Mouse (Mus musculus): Measurements from ENCODE around the gene Slc30a10. TPM values are rescaled to one million over a fixed set of nuclear protein-coding genes. Genes with fewer than 3 reads are reported as not detected.

Slc30a10 gene
- polyA plus RNA-seq, 1 experiment from 2014 or later: 5.0 TPM

GRCm38 (mm10) chr1:185451495-185451894 is 3.2 kb upstream of the Slc30a10 start:
- no peaks in the 10 kb centered on the region for H3K36me3 ChIP-seq (ENCODE audit: control insufficient read depth, insufficient read depth, low read length)
- peak overlapping the region; percentile 65; the same call in 1 of the 2 replicates for H3K27ac ChIP-seq (ENCODE audit: low read depth, low read length)
- H3K4me3 ChIP-seq (ENCODE audit: low read depth, low read length): peak overlapping the region; percentile 28; the same call in 1 of the 2 replicates
- peaks cover 30% of the 10 kb centered on the region for H3K27me3 ChIP-seq (ENCODE audit: control insufficient read depth, insufficient read depth, low read length)
- H3K4me2 ChIP-seq: peak overlapping the region; percentile 37
- H3K9me3 ChIP-seq (replicated peaks; ENCODE audit: control insufficient read depth, low read length): no peaks in the 10 kb centered on the region
- peak overlapping the region; percentile 56; the same call in 1 of the 2 replicates for H3K9ac ChIP-seq (ENCODE audit: low read depth, low read length)
- H3K4me1 ChIP-seq (ENCODE audit: control insufficient read depth, insufficient read depth, low read length): peaks cover 8% of the 10 kb centered on the region; the same call in 1 of the 2 replicates
- WGBS (ENCODE audit: insufficient replicate concordance): 72% methylated on average over 3 of the region's 3 CpGs
- ATAC-seq (replicated peaks; ENCODE audit: insufficient number of reproducible peaks, low FRiP score, low TSS enrichment): no peak

DNA sequence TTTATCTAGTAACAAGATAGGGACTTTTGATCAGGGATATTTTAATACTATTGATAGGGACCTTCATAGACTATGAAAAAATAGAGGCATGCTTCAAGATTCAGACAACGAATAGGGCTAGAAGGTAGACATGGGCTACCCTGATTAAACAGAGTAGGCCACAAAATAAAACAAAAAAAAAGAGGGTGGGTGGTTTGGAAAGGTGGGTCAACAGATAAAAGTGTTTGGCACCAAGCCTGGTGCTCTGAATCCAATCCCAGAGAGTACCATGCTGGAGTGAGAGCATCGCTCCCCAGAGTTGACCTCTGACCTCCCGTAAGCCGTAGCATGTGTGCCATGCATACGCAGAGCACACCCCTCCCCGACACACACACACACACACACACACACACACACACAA is 2.2 kb upstream of the Slc30a10 start:
- H3K4me1 ChIP-seq (ENCODE audit: control insufficient read depth, insufficient read depth, low read length): peaks cover 8% of the 10 kb centered on the region; the same call in 1 of the 2 replicates
- WGBS (ENCODE audit: insufficient replicate concordance): 87% methylated on average over 6 of the region's 6 CpGs
- no peaks in the 10 kb centered on the region for H3K9me3 ChIP-seq (replicated peaks; ENCODE audit: control insufficient read depth, low read length)
- H3K4me2 ChIP-seq: no peak overlapping the region
- H3K27me3 ChIP-seq (ENCODE audit: control insufficient read depth, insufficient read depth, low read length): peaks cover 36% of the 10 kb centered on the region
- H3K4me3 ChIP-seq (ENCODE audit: low read depth, low read length): no peak overlapping the region
- no peaks in the 10 kb centered on the region for H3K36me3 ChIP-seq (ENCODE audit: control insufficient read depth, insufficient read depth, low read length)
- no peak overlapping the region for H3K27ac ChIP-seq (ENCODE audit: low read depth, low read length)
- ATAC-seq (replicated peaks; ENCODE audit: insufficient number of reproducible peaks, low FRiP score, low TSS enrichment): no peak
- no peak overlapping the region for H3K9ac ChIP-seq (ENCODE audit: low read depth, low read length)

GRCm38 (mm10) chr1:185454144-185454543 is 504 bp upstream of the Slc30a10 start:
- Histone ChIP-seq H3K9ac (ENCODE audit: low read depth, low read length) (peak overlapping the region; percentile 40; the same call in 1 of the 2 replicates), H3K27ac (ENCODE audit: low read depth, low read length) (peak overlapping the region; percentile 52), H3K4me2 (peak overlapping the region; percentile 99), H3K27me3 (ENCODE audit: control insufficient read depth, insufficient read depth, low read length) (peaks cover 38% of the 10 kb centered on the region), H3K9me3 (replicated peaks; ENCODE audit: control insufficient read depth, low read length) (no peaks in the 10 kb centered on the region), H3K36me3 (ENCODE audit: control insufficient read depth, insufficient read depth, low read length) (no peaks in the 10 kb centered on the region), H3K4me1 (ENCODE audit: control insufficient read depth, insufficient read depth, low read length) (peaks cover 8% of the 10 kb centered on the region; the same call in 1 of the 2 replicates), H3K4me3 (ENCODE audit: low read depth, low read length) (peak overlapping the region; percentile 71)
- WGBS (ENCODE audit: insufficient replicate concordance): 42% methylated on average over 4 of the region's 4 CpGs
- ATAC-seq (replicated peaks; ENCODE audit: insufficient number of reproducible peaks, low FRiP score, low TSS enrichment): no peak

GRCm38 (mm10) chr1:185454955-185455701 is 480 bp downstream of the Slc30a10 start:
- peaks cover 8% of the 10 kb centered on the region; the same call in 1 of the 2 replicates for H3K4me1 ChIP-seq (ENCODE audit: control insufficient read depth, insufficient read depth, low read length)
- peak overlapping the region; percentile 99 for H3K4me2 ChIP-seq
- H3K27me3 ChIP-seq (ENCODE audit: control insufficient read depth, insufficient read depth, low read length): peaks cover 38% of the 10 kb centered on the region
- H3K4me3 ChIP-seq (ENCODE audit: low read depth, low read length): peak overlapping the region; percentile 71
- H3K9me3 ChIP-seq (replicated peaks; ENCODE audit: control insufficient read depth, low read length): no peaks in the 10 kb centered on the region
- peak overlapping the region; percentile 83 for H3K27ac ChIP-seq (ENCODE audit: low read depth, low read length)
- H3K36me3 ChIP-seq (ENCODE audit: control insufficient read depth, insufficient read depth, low read length): no peaks in the 10 kb centered on the region
- under 1% methylated on average over 70 of the region's 71 CpGs for WGBS (ENCODE audit: insufficient replicate concordance)
- 0 out of 2 replicates have a peak, but pooled peaks have one; percentile 8 for ATAC-seq (replicated peaks; ENCODE audit: insufficient number of reproducible peaks, low FRiP score, low TSS enrichment)
- peak overlapping the region; percentile 75 for H3K9ac ChIP-seq (ENCODE audit: low read depth, low read length)

GRCm38 (mm10) chr1:185456327-185456726 is 1.7 kb downstream of the Slc30a10 start:
- WGBS (ENCODE audit: insufficient replicate concordance): 69% methylated on average over 9 of the region's 9 CpGs
- peak overlapping the region; percentile 71 for H3K4me3 ChIP-seq (ENCODE audit: low read depth, low read length)
- H3K27me3 ChIP-seq (ENCODE audit: control insufficient read depth, insufficient read depth, low read length): peaks cover 38% of the 10 kb centered on the region
- peak overlapping the region; percentile 34 for H3K4me2 ChIP-seq
- peaks cover 8% of the 10 kb centered on the region; the same call in 1 of the 2 replicates for H3K4me1 ChIP-seq (ENCODE audit: control insufficient read depth, insufficient read depth, low read length)
- peak overlapping the region; percentile 75; the same call in 1 of the 2 replicates for H3K9ac ChIP-seq (ENCODE audit: low read depth, low read length)
- no peak for ATAC-seq (replicated peaks; ENCODE audit: insufficient number of reproducible peaks, low FRiP score, low TSS enrichment)
- no peak overlapping the region; the same call in 1 of the 2 replicates for H3K27ac ChIP-seq (ENCODE audit: low read depth, low read length)
- H3K36me3 ChIP-seq (ENCODE audit: control insufficient read depth, insufficient read depth, low read length): no peaks in the 10 kb centered on the region
- no peaks in the 10 kb centered on the region for H3K9me3 ChIP-seq (replicated peaks; ENCODE audit: control insufficient read depth, low read length)

DNA sequence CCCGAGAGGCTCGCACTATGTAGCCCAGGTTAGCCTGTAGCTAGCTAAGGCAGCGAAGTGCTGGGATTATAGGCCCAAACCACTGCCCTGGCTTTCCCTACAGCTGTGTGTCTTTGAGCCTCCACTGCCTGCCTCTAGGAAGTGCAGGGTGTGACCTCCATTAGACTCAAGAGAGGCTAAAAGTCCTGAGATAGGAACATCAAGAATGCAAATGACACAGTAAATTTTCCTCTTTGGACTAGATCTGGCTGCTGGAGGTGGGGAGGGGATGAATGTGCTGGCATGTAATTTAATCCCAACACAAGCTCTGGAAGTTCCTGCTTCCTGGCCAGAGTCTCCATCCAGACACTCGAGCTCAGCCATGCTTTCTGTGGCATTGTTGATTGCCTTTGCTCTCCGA is 5.4 kb downstream of the Slc30a10 start:
- no peak for ATAC-seq (replicated peaks; ENCODE audit: insufficient number of reproducible peaks, low FRiP score, low TSS enrichment)
- Histone ChIP-seq H3K9me3 (replicated peaks; ENCODE audit: control insufficient read depth, low read length) (no peaks in the 10 kb centered on the region), H3K36me3 (ENCODE audit: control insufficient read depth, insufficient read depth, low read length) (no peaks in the 10 kb centered on the region), H3K4me1 (ENCODE audit: control insufficient read depth, insufficient read depth, low read length) (peaks cover 4% of the 10 kb centered on the region; the same call in 1 of the 2 replicates), H3K9ac (ENCODE audit: low read depth, low read length) (0 out of 2 replicates have a peak overlapping the region, but pooled peaks have one; percentile 17), H3K27ac (ENCODE audit: low read depth, low read length) (no peak overlapping the region), H3K27me3 (ENCODE audit: control insufficient read depth, insufficient read depth, low read length) (peaks cover 23% of the 10 kb centered on the region), H3K4me3 (ENCODE audit: low read depth, low read length) (0 out of 2 replicates have a peak overlapping the region, but pooled peaks have one; percentile 5), H3K4me2 (peak overlapping the region; percentile 40)
- 83% methylated on average over 5 of the region's 5 CpGs for WGBS (ENCODE audit: insufficient replicate concordance)

DNA sequence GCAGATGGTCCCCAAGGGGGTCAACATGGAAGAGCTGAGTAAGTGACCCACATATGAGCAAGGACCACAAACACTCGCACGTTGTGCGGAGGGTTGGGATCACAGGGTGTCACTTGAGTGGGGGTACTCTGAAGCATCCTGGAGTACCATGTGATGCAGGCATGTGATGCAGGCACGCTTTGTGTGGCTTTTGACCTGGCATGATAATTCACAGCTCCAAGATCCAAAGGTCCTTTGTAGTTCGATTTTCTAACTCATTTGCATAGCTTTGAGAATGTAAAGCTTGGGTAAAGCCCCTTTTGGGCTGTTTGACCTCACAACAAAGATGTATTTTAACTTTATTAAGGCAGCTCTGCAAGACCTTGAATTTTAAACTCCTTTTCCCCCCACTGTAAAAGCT is 8.2 kb downstream of the Slc30a10 start:
- no peak for ATAC-seq (replicated peaks; ENCODE audit: insufficient number of reproducible peaks, low FRiP score, low TSS enrichment)
- no peaks in the 10 kb centered on the region for H3K27me3 ChIP-seq (ENCODE audit: control insufficient read depth, insufficient read depth, low read length)
- 69% methylated on average over 5 of the region's 5 CpGs for WGBS (ENCODE audit: insufficient replicate concordance)
- H3K4me1 ChIP-seq (ENCODE audit: control insufficient read depth, insufficient read depth, low read length): no peaks in the 10 kb centered on the region
- H3K9me3 ChIP-seq (replicated peaks; ENCODE audit: control insufficient read depth, low read length): no peaks in the 10 kb centered on the region
- no peak overlapping the region for H3K4me2 ChIP-seq
- no peak overlapping the region for H3K4me3 ChIP-seq (ENCODE audit: low read depth, low read length)
- H3K36me3 ChIP-seq (ENCODE audit: control insufficient read depth, insufficient read depth, low read length): no peaks in the 10 kb centered on the region
- no peak overlapping the region for H3K27ac ChIP-seq (ENCODE audit: low read depth, low read length)
- H3K9ac ChIP-seq (ENCODE audit: low read depth, low read length): no peak overlapping the region

GRCm38 (mm10) chr1:185469551-185470021 is 14.9 kb downstream of the Slc30a10 start:
- Histone ChIP-seq H3K27me3 (ENCODE audit: control insufficient read depth, insufficient read depth, low read length) (no peaks in the 10 kb centered on the region), H3K4me3 (ENCODE audit: low read depth, low read length) (no peak overlapping the region), H3K4me2 (peak overlapping the region; percentile 22; the same call in 1 of the 2 replicates), H3K36me3 (ENCODE audit: control insufficient read depth, insufficient read depth, low read length) (no peaks in the 10 kb centered on the region), H3K4me1 (ENCODE audit: control insufficient read depth, insufficient read depth, low read length) (peaks cover 18% of the 10 kb centered on the region), H3K9ac (ENCODE audit: low read depth, low read length) (peak overlapping the region; percentile 39), H3K9me3 (replicated peaks; ENCODE audit: control insufficient read depth, low read length) (no peaks in the 10 kb centered on the region), H3K27ac (ENCODE audit: low read depth, low read length) (peak overlapping the region; percentile 87)
- peak; percentile 73 for ATAC-seq (replicated peaks; ENCODE audit: insufficient number of reproducible peaks, low FRiP score, low TSS enrichment)
- 36% methylated on average over 8 of the region's 8 CpGs for WGBS (ENCODE audit: insufficient replicate concordance)
